Mouse (Mus musculus) T-cell, adult 2 months (primary cell): ENCODE data around the gene Brd1.

Experiments
- DNase-seq: peaks from one replicate; pipeline ENCODE4 v3.0.0; 2022; ENCODE audit warnings: low spot score

Brd1 gene

DNA sequence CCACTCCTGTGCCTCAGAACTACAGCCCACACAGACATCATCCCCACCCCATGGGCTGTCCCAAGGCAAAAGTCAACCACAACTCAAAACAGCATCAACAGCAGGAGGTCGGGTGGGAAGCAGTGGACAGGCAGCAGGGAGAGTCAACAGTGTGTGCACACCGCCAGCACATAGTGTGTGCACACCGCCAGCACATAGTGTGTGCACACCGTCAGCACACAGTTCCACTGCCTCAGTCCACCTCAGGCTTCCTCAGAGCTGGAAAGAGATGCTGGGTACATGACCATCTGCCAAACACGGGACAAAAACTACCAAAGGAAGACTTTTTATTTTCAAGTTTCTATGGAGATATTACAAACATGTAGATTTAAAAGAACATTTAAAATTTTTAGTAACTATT, 47.3 kb downstream of the Brd1 start:
- no peak for DNase-seq

DNA sequence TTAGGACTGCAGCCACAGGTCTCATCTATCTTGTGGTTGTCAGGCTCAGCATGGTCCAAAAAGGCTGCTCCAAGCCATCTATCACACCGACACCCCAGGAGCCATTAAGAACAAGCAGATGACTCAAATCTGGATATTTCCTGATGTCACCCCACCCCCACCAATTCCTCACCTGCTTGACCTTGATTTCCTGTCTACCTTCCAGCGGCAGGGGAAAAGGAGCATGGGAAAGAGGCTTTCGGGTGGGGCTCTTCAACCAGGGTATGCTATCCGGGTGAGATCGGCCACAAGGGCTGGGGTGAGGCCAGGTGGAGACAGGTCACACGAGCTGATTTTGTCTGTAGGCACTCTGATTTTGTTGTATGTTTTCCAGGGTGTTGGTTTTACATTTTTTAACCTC, 50.0 kb downstream of the Brd1 start:
- DNase-seq: no peak

DNA sequence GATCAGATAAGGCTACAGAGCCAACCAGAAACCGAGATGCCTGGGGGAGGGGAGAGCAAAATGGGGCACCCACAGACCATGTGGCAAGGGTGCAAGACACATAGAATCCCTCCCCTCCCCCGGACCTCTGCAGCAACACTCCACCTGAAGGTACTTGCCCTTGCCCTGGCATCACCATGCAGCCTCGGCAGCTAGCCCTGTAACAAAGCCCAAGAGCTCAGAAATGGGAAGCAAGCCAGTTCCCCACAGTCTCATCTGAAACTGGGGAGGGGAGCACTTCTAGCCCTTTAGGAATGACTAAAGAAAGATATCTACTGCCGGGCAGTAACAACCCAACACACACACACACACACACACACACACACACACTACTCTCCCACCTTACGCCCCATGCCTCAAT, 53.1 kb downstream of the Brd1 start:
- DNase-seq: no peak

DNA sequence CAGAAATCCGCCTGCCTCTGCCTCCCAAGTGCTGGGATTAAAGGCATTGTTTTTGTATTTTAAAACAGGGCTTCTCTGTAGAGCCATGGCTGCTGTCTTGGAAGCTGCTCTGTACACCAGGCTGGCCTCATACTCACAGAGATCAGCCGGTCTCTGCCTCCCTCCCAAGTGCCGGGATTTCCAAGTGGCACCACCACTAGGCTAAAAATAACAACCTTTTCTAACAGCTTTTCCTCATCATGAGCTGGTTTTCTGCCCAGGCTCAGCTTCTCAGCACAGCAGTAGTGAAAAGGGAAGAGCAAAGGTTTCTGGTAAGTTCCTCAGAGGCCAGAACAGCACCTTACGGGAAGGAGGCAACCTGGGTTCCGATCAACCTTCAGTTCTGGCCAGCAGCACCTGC, 56.5 kb downstream of the Brd1 start:
- no peak for DNase-seq

DNA sequence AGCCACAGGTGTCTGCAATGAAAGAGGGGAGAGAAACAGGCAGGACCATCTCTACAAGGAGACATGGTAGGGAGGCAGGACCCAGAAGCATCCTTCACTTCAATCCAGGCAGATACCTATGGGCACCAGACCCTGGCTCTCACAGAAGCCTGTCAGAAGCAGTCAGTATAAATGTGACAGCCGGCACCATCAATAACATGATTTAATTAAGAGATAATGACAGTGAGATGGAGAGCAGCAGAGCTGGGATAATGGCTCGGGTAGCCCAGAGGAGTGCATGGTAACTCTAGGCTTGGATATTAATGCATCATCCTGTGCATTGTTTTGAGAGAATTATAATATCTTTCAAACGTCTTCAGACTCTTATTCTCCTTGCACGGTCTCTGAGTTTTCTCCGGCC, 58.0 kb downstream of the Brd1 start:
- no peak for DNase-seq

DNA sequence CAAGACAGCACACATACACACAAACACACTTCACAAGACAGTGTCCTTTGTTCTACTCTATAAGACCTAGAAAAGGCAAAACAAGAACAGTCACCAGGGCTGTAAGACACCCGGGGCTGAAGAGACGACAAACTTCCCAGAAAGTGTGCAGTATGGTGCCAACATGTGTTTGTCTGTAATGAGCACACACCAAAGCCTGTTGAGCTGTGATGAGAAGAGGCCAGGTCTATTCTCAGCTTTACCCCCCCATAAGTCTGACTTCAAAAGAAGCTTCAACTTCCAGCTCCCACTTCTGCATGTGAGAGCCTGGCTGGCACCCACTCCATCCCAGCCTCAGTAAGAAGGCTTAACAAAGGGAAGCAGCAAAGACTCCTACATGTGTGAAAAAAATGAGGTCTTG, 65.3 kb downstream of the Brd1 start:
- DNase-seq: no peak

DNA sequence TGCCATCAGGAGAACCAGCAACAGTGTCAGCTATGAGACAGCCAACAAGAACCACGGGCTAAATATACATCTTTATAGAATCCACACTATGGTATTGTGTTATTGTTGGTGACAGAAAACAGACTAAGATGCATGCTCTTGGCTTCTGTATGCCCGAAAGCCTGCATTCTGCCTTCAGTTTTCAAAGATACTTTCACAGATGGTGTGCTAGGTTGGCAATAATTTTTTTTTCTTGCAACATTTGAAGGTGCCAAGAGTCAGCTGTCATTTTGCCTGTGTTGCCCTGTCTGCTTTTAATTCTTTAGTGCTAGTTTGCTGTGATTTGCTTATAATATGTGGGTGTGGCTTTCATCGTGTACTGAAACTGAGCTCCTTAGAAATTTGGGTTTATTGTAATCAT, 66.4 kb downstream of the Brd1 start:
- DNase-seq: no peak

DNA sequence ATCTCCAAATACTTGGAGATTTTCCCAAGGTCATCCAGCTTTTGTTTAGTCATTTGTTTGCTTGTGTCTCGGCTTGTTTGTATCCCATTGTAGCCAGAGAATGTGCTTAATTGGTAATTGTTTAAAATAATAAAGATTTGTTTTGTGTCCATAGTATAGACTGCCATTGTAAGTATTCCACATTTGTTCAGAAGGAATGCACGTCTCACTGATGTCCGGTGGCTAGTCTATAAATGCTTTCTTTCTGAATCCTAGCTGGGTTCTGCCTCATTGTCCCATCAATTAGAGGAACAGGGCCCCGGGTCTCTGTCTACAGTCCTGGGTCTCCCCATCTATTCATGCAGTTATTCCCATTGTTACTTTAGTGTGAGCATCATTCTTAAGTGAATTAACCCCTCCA, 68.2 kb downstream of the Brd1 start:
- DNase-seq: no peak

DNA sequence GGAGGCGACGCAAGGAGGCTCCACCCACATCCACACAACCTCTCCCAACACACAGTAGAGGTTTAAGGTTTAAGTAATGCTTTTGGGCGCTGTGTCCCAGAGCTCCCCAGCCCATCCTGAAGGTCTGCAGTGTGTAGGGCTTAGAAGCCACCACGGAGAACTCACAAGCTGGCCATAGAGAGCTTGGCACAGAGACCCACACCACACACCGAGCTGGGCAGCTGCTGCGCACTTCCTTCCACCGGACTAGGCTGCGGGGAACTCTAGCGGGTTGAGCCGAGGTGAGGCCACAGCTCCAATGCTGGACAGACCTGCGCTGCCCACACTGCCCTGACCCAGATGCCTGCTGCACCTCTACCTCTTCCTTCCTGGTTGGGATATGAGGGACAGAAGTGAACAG, 71.0 kb downstream of the Brd1 start:
- no peak for DNase-seq

DNA sequence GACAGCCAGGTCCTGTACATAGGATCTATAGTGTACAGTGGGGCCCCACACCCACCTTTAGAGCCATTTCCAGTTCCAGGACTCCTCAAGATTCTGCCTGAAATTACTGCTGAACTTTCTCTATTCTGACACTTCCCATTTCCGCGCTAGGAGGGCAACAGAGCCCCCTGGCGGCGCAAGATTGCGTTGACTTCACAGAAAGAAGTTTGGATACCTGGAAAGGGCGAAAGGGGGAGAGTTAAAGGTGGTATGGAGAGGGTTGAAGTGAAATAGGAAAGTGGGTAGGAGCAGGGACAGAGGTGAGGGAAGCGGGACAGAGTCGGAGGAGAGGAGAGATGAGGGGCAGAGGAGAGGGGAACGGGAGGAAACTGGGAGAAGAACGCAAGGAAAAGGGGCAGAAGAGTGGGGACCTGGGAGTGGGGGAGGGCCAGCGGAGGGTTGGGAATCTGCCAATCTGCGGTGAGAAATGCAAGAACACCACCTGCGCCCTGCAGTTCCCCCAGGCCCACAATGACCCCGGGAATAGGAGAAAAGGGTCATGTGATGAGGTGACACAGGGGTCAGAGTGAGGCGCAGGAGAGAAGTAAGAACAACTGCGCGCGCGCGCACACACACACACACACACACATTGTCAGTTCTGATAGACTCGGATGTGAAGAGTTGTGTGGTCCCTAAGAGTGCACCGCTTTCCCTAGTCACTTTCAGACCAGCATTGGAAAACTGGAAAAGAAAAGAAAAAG, 71.8 kb downstream of the Brd1 start:
- DNase-seq: no peak

DNA sequence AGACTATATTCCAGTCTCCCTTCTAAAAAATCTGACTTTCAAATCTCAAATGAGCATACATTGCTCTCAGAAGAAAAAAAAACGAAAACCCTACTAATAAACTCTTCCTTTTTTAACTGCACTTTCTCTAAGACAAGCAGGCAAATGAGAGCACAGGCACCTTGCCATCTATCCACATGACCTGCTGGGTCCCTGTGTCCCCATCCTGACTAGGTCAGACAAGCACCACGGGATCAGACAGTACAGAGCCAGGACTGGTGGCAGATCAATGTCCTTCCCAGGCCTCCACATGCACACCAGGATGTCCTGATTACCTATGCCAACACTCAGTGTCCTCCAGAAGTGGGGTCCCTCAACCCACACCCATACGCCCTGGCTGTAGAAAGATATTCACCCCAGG, 72.4 kb downstream of the Brd1 start:
- no peak for DNase-seq

DNA sequence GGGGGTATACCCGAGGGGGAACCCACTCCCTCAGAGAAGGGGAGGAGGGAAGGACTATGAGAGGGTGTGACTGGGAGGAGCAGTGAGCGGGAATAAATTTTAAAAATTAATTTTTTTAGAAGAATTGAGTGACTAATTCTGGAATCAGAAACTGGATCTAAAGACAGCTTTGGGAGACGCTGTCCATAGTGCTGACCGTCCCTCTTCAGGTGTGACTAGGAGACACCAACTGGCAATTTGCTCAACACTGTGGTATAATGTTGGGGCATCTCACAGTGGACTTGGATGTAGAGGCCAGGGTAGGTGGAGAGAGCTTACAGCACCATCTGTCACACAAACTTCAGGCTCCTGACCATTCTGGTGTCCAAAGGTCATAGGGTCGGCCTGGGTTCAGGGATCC, 82.0 kb downstream of the Brd1 start:
- no peak for DNase-seq

DNA sequence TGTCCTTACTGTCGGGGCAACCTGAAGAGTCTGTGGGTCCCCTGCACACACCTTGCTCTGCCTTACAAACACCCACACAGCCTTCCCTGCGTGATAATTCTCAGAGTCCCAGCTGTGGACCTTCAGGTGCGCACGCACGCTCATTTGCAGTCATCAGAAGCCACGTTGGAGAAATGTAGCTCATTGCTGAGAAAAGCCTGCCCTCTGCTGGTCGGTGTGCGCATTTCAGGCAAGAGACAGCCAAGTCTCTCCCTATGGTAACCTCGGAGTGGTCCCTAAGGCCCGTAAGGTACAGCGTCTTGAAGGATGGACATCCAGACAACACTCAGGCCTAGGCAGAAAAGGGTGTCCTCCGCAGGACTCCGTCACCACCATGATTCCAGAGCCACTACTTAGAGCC, 83.0 kb downstream of the Brd1 start:
- DNase-seq: peak; percentile 7
